Mouse (Mus musculus): Measurements from ENCODE around the gene Jund. TPM values are rescaled to one million over a fixed set of nuclear protein-coding genes. Genes with fewer than 3 reads are reported as not detected.
A peak's percentile ranks its signal among the peaks of the same experiment; 100 is the strongest.

Gene Jund
- total RNA-seq, 2 experiments from 2014 or later = 165 to 193 TPM

DNA sequence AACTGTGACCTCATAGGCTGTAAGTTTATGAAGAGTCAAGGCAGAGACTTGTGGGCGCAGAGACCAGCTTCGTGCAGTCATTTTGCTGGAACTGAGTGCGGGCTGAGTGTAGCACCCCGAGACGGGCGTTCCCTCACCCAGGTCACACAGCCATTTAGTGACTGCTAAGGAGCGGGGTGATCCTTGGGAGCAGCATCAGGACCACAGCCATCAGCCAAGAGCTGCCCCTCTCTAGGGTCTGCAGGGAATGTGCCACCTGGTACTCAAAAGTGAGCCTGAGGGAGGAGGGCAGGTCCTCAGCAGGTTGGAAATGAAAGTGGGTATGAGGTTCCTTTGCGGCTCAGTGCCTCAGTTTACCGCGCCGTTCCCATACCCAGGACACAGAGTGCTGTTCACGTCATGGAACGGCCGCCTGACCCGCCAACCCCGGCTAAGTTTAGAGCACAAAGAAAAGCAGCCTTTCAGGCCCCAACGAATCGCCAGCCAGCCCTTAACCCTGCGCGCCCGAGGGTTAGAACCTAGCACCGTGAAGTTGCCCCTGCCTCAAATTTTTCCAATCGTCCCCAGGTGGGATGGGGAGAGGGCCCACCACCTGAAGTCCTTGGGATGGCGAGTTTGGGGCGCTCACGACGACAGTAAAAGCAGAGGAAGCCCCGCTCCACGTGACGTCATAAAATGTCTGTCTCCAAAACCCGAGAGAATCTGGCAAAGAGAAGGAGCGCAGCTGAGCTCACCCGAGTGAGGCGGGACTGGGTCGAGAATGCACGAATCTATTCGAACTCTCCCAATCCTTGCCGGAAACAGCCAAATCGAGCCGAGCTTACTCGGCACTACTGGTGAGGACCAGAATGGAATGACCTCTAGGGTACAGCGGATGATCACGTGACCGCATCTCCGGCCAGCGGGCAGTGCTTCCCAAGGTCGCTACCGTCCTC is 45.2 kb downstream of the Jund start:
- intact Hi-C loops (cut with DNase I) = no loop called here
- peak in 1 of 2 experiments; percentile 72 for DNase-seq (ENCODE audit: low spot score in 2 of 2)

- intact Hi-C loops (cut with DNase I) = no loop called here
- no peak for DNase-seq (ENCODE audit: low spot score in 2 of 2)
Observed at GRCm38 (mm10) chr8:70744806-70745205, 46.1 kb downstream of the Jund start.

GRCm38 (mm10) chr8:70745691-70746220 is 47.0 kb downstream of the Jund start:
- intact Hi-C loops (cut with DNase I) = no loop called here
- DNase-seq (ENCODE audit: low spot score in 2 of 2) = no peak

GRCm38 (mm10) chr8:70746676-70747075 is 47.9 kb downstream of the Jund start:
- DNase-seq (ENCODE audit: low spot score in 2 of 2) = no peak
- intact Hi-C loops (cut with DNase I) = no loop called here

DNA sequence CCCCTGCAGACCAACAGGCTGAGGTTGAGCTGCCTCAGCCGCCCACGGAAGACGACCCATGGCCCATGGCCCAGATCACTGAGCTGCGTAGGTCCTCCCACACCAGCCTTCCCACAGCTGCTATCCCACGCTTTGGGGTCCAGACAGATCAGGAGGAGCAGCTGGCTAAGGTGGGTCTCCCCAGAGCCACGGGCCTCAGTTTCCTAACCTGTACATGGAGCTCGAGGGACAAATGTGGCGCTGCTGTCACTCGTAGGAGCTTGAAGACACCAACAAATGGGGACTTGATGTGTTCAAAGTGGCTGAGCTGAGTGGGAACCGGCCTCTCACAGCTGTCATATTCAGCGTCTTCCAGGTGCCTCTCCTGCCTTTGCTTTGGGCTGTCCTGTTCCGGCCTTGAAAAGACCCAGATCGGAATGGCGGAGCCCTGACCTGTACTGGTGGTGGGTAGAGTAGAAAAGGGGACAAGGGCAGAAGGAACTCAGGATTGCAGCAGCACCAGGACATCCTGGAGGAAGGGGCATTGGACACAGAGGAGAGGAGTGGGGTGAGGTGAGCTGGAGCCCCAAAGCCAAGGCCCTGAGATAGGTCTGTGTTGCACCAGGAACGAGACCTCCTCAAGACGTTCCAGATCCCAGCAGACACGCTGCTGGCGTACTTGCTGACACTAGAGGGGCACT is 48.6 kb downstream of the Jund start:
- intact Hi-C loops (cut with DNase I) = no loop called here

GRCm38 (mm10) chr8:70748246-70749096 is 49.7 kb downstream of the Jund start:
- peak in 1 of 2 experiments; percentile 7 for DNase-seq (ENCODE audit: low spot score in 2 of 2)
- intact Hi-C loops (cut with DNase I) = no loop called here

More for the DNA sequence above, 48.6 kb downstream of the Jund start:
- DNase-seq (ENCODE audit: low spot score in 2 of 2) = no peak

- intact Hi-C loops (cut with DNase I) = no loop called here
- no peak for DNase-seq (ENCODE audit: low spot score in 2 of 2)
Observed at GRCm38 (mm10) chr8:70749097-70749674, 50.4 kb downstream of the Jund start.

Other genes with a start within 250 kb of the Jund start
- 10 to 100 TPM; 37.2 to 37.9 TPM for gene Klhl26, start 222.0 kb upstream of the Jund start, total RNA-seq (2021)
- 100 to 1,000 TPM; 217 to 225 TPM for gene Tmem59l, start 211.6 kb upstream of the Jund start, total RNA-seq (2021)
- gene Crlf1, start 205.8 kb upstream of the Jund start, total RNA-seq (2021) = 1 to 10 TPM; 5.8 to 7.5 TPM
- gene Rex1bd, start 192.2 kb upstream of the Jund start, total RNA-seq (2021) = 10 to 100 TPM; 96.6 to 99.7 TPM
- 1,000 to 10,000 TPM in 1 of 2 experiments, 100 to 1,000 TPM in 1; 967 to 1,028 TPM for gene Uba52, start 188.1 kb upstream of the Jund start, total RNA-seq (2021)
- gene Fkbp8, start 171.2 kb upstream of the Jund start, total RNA-seq (2021) = 100 to 1,000 TPM; 396 to 406 TPM
- 10 to 100 TPM; 40.8 to 43.4 TPM for gene Kxd1, start 171.0 kb upstream of the Jund start, total RNA-seq (2021)
- gene Ell, start 159.5 kb upstream of the Jund start, total RNA-seq (2021) = 10 to 100 TPM; 13.8 to 17.4 TPM
- gene Isyna1, start 104.6 kb upstream of the Jund start, total RNA-seq (2021) = 10 to 100 TPM; 47.5 to 51.0 TPM
- 100 to 1,000 TPM; 270 to 302 TPM for gene Ssbp4, start 90.1 kb upstream of the Jund start, total RNA-seq (2021)
- gene Lrrc25, start 82.8 kb upstream of the Jund start, total RNA-seq (2021) = under 1 TPM; 0.90 to 0.97 TPM
- not detected for gene Gdf15, start 66.5 kb upstream of the Jund start, total RNA-seq (2021)
- gene Pgpep1, start 38.6 kb upstream of the Jund start, total RNA-seq (2021) = 10 to 100 TPM; 14.8 to 19.0 TPM
- 10 to 100 TPM; 64.3 to 69.7 TPM for gene Lsm4, start 25.7 kb upstream of the Jund start, total RNA-seq (2021)
- under 1 TPM in 1 of 2 experiments, not detected in 1; 0.08 TPM for gene Iqcn, start 4.5 kb downstream of the Jund start, total RNA-seq (2021)
- gene Gm3336, start 19.6 kb downstream of the Jund start, total RNA-seq (2021) = not detected
- gene Pde4c, start 24.8 kb downstream of the Jund start, total RNA-seq (2021) = 1 to 10 TPM; 1.0 to 1.7 TPM
- 100 to 1,000 TPM; 926 to 947 TPM for gene Rab3a, start 55.7 kb downstream of the Jund start, total RNA-seq (2021)
- gene Mpv17l2, start 62.0 kb downstream of the Jund start, total RNA-seq (2021) = 10 to 100 TPM; 36.3 to 36.5 TPM
- 100 to 1,000 TPM; 162 to 174 TPM for gene Pik3r2, start 77.8 kb downstream of the Jund start, total RNA-seq (2021)
- gene Mast3, start 106.1 kb downstream of the Jund start, total RNA-seq (2021) = 100 to 1,000 TPM; 176 to 185 TPM
- 1 to 10 TPM; 1.2 TPM for gene Il12rb1, start 109.5 kb downstream of the Jund start, total RNA-seq (2021)
- gene Arrdc2, start 140.8 kb downstream of the Jund start, total RNA-seq (2021) = 10 to 100 TPM; 10.2 to 17.2 TPM
- 10 to 100 TPM; 17.2 to 19.2 TPM for gene Kcnn1, start 164.3 kb downstream of the Jund start, total RNA-seq (2021)
- gene Ccdc124, start 175.0 kb downstream of the Jund start, total RNA-seq (2021) = 10 to 100 TPM; 85.4 to 87.5 TPM
- 10 to 100 TPM in 1 of 2 experiments, 1 to 10 TPM in 1; 8.4 to 10.3 TPM for gene Slc5a5, start 193.8 kb downstream of the Jund start, total RNA-seq (2021)
- gene Rpl18a, start 198.5 kb downstream of the Jund start, total RNA-seq (2021) = 100 to 1,000 TPM; 581 to 588 TPM
- 10 to 100 TPM; 70.4 to 84.5 TPM for gene Map1s, start 207.0 kb downstream of the Jund start, total RNA-seq (2021)